Mouse (Mus musculus) brain, adult 2 months (tissue): ENCODE measurements around the gene Icam2.

Experiments
- DNase-seq: peaks from one replicate; pipeline ENCODE4 v3.0.0; 2011; ENCODE audit warnings: low read depth, low spot score

Gene Icam2

DNA sequence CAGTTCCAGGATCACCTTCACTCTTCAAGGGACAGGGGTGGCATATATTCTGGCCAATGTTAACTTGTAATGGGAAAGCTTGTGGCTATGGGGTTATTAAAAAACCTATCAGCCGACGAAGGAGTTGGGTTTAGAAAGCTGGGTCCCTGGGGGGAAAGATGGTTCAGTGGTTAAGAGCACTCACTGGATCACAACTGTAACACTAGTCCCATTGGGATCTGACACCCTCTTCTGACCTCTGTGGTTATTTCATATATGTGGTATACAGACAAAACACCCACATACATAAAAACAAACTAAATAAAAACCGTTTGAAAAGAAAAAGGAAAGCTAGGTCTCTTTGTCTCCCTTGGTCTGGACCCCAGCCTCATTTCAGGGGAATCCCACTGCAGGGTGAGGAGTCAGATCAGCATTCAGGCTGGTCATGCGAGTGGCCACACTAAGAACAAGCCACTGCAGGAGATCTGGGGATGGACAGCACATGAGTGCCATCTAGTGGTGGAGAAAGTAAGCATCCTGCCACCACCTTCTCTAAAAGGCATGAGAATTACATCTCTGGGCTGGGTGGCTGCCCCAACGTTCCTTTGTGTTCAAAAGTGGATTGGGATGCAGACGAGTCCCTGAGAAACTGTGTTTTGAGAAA is 3.8 kb upstream of the Icam2 start:
- DNase-seq, result peak; percentile 87

DNA sequence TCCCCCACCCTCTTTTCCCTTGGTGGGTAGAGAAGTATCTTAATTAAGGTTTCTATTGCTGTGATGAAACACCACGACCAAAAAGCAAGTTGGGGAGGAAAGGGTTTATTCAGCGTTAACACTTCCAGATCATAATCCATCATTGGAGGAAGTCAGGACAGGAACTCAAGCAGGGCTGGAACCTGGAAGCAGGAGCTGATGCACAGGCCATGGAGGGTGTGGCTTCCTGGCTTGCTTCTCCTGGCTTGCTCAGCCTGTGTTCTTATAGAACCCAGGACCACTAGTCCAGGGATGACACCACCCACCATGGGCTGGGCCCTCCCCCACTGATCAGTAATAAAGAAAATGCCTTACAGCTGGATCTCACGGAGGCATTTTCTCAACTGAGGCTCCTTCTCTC is 2.9 kb upstream of the Icam2 start:
- DNase-seq, result no peak

DNA sequence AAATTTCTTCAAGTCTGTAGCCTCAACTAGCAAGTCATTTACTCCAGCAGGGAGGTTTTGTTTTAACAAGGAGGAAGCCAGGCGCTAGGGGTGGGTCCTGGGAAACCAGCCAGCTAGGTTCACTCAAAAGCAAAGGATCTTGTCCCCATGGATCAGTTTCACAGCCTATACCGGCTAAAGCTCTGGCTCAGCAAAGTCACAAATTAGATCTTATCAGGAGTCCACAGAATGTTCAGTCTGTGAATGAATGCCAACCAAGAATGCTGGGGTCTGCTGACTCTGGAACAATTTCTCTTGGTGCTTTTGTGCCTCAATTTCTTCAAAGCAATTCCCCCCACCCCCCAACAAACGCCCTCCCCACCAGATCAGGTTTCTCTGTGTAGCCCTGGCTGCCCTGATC is 1.7 kb upstream of the Icam2 start:
- DNase-seq, result no peak

DNA sequence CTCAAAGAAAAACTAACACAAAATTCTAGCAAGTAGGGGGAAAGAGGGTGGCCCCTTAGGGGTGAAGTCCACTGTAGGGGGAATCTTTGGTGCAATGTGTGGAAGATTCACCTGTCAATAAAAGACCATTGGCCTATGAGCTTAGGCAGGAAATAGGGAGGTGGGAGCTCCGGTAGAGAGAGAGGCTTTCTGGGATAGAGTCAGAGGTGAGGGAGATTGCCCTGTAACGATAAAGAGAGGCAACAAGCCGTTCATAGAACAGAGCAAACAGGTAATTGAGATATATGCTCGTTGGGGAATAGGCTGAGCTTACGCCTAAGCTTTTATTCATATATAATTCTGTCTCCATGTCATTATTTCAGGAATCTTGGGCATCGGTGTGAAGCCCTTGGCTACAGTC is 855 bp downstream of the Icam2 start:
- DNase-seq, result no peak

DNA sequence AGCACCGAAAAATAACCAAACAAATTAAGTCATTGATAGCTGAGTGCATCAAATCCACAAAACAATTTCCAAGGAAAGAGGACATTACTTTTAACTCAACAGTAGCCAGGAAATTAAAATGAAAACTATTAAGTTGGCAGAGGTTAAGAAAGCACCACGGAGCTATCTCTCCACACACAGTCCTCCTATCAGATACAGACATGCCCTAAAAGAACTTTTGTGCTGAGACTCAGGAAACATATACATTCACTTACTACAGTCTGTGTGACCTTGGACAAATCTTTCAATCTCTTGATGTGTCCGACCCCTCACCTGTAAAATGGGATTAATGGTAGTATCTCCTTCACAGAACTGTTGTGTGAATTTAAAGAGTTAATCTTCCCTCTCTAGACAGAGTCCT is 1.5 kb downstream of the Icam2 start:
- no peak for DNase-seq

DNA sequence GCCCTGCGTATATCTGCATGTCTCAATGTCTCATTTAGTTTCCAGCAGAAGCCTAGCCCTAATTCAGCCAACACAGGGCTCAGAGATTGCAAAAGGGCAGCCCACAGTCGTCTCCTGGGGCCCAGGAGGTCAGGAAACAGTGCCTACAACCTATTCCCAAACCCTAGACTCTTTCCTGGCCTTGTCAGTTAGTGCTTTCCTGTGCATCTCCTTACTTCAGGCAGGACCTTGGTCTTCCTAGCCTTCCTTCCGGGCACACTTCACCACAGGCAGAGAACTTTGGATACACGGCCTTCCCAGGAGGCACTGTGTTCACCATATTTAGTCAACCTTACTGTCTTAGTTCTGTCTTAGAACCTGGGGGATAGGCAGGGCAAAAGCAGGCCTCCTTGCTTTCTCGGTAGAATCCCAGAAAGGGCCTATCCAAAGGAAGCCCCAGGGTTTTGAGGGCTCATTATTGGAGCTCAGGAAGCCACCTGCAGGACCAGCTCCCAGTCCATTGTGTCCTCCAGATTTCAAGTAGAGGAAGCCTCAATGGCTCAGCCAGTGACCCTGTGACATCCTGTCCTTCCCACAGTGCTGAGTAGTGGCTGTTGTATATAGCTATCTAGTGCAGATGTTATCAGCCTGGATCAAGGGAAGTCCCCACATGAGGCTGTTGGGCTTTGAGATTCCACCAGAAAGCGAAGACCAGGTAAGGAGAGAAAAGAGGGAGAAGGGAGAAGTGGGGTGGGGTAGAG is 4.7 kb downstream of the Icam2 start:
- DNase-seq, result no peak

DNA sequence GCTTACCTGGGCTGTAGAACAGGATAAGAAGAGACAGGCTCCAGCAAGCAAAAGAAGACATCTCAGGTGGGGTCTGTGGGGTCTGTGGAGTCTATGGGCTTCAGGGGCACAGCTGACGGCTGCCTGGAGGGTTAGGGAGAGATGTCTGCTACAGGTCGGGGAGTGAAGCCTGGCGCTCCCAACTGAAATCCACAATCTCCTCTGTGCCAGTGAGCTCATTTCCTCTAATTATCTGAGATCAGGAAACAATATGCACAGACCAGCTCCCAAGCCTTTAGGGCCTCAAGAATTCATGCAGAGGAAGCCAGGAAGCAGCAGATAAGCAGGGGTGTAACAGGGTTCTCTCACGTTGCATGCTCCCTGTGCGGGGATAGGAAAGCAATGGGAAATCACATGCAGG is 5.5 kb downstream of the Icam2 start:
- no peak for DNase-seq

DNA sequence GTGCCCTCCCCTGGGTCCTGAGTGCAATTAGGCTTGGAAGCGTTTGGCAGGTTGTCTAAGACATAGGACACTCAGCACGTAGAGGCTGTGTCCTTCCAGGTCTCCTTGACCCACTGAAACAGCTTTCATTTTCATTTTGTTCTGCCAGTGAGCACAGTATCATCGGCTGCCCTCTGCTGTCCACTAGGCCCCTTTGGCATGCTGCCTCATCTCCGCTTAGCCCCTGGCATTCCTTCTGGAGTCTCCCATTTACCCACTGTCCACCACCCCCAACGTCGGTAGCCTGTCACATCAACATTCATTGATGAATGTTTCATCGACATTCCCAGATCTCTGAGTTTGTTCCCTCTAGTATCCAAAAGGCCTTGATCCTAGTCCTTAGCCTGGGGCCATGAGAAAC is 6.0 kb downstream of the Icam2 start:
- no peak for DNase-seq

DNA sequence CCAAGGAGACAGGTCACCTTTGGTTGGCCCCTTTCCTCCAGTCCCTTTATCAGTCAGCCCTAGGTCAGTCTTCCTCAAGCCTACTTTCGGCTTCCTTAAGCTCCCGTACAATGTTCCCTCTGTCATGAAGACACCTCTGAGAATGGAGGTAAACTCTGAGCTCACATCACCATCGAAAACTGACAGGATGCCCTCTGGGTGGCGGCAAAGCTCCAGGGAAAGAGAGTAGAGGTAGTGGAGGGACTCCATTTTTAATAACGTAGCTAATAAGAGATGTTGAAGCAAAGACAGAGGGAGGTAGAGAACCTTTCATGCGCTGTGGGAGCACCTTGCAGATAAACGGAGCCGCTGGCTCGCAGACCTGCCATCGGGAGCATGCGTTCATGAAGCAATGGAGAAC is 6.9 kb downstream of the Icam2 start:
- no peak for DNase-seq

DNA sequence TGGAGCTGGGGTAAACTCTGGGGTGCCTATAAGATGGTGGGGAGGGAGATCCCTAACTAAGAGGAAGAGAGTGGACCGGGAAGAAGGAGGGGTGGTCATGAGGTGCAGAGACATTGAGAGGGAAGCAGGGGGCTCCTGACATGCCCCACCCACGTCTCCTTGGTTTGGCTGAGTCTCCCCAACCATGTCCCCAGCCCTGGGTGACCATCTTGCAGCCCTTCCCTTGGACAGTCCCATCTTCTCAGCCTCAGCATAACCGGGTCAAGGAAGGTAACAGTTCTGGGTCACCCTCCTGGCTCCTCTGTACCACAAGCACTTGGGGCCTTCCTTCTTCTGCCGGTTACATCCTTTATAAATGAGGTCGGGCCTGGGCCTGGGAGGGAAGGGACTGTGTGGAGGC is 12.9 kb downstream of the Icam2 start:
- no peak for DNase-seq

DNA sequence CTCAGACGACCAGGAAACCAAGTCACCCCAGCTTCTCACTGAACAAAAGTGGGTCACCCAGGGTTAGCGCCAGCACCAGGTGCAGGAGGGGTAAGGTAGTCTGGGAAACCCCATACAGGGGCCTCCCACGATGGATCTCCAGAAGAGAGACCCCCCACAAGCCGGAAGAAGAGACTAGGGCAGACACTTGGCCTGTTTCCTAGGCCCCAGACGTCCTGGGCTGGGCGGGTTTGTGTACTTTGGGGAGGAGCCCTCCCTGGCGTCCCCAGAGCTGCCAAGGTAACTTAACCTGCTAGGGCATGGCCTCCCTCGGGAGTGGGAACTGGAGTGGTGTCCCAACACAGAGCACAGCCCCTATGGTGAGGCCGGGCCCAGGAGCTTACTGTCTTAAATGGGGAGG is 13.3 kb downstream of the Icam2 start:
- no peak for DNase-seq

DNA sequence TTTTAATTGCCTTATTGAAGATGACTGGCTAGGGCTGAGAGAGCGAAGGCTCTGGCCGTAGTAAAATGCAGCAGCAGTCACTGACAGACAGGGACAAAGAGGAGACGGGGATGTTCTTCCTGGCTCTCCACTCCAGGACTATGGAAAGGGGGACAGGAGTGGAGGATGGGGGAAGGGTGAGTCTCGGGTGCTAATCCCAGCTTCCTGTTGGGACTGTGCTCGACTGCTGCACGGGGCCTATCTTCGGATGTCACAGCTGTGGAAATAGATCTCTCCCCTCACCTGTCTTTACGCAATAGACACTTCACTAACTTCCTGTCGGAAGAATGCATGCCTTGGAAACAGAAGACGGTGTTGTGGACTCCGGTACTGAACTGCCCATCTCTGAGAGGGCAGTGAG is 13.9 kb downstream of the Icam2 start:
- DNase-seq, result no peak

DNA sequence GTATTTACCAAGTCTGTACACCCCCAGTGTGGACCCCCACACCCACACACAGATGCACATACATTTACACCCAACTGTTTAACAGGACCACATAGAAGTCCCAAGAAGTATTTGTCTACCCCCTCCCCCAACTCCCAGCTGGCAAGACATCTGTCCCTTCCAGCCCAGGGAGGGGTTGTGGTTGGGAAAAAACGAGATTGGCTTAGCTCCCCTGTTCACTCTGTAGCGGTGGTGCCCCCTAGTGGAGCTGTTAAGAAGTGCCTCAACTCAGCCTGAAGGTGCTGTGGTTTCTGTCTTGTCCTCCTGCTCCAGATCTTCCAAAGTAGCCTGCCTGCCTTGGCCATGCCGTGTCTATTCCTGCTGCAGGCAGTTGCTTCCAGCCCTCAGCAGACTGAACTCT is 21.6 kb downstream of the Icam2 start:
- peak; percentile 85 for DNase-seq

DNA sequence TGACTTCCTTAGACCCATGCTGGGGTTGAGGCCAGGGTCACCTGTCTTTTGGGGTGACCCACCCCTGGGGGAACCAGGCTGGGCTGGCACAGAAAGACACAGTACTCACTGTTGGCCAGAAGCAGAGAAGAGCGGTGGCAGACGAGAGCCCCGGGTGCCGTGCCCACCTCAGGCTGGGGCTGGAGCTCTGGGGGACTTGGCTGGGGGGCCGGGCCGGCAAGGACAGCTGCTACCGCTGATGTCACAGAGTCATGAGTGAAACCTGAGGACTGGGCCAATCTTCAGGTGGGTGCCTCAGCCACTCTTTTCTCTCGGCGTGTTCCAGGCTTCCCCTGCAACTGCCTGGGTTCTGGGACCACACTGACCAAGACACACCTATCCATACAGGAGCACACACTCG is 22.5 kb downstream of the Icam2 start, which contains the start of gene Prr29:
Prr29 (plus strand) TSS at position 107 of the 400 bp plus-strand sequence.
- no peak for DNase-seq

DNA sequence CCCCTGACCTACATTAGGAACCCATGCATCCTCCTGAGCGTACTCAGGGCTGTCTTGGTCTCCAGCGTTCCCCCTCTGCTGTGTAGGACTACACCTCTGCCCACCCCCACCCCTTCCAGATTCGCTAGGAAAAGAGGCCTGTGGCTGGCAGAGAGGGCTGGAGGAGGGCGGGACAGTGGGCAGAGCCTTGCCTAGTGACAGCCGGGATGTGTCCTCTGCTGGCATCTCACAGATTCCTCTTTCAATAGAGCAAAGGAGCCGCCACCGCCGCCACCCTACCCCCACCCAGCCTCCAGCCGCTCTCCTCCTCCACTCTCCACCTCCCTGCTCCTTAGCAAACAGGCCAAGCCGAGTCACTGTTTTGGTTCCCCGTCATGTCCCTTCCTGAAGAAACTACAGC is 23.2 kb downstream of the Icam2 start:
- DNase-seq, result peak; percentile 24

DNA sequence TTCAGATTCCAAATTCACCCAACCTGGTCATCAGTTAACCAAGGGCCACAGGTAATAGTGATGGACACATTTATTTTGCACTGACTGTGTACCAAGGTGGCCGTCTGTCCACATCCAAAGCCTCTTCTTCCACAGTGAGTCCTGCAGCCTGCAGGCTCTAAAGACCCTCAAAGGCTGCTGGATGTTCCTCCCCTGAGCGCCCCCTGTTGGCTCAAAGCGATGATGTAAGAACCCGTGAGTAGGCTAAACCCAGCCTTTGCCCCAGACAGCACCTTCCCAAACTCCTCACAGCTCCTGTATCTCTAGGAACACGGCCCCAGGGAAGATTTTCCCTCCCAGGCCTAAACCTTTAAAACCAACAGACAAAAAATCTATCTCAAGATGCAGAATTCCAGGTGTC is 28.5 kb downstream of the Icam2 start:
- no peak for DNase-seq

DNA sequence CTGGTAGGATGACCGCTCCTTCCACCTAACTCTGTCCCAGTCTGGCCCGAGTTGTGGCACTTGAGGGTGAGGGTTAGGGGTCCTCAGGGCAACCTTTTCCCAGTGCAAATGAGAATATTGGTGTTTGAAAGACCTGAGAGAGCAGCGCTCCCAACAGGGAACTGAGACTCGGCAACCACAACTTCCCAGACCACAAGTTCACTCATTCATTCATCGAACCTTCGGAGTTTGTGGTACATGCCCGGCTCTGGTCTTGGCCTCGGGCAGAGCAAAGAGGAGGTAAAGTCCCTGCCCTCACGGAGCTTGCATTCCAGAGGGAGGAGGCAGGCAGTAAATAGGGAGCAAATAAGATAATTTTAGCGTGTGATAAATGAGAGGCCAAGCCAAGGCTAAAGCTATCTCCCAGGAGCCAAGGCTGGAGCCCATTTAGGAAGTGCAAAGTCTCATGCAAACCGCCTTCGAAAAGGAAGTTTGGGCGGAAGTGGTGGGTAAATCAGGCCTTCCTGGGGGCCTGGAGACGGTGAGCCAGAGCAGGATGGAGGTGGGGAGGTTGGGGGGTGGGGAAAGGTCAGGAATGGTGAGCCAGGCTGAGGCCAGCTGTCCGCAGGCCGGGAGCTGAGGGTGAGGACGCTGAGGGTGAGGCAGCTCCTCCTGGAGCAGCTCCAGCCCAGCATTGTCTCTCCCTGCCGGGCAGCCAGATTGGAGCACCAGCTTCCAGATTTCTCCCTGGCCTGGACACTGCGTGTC is 32.3 kb downstream of the Icam2 start:
- peak; percentile 90 for DNase-seq

DNA sequence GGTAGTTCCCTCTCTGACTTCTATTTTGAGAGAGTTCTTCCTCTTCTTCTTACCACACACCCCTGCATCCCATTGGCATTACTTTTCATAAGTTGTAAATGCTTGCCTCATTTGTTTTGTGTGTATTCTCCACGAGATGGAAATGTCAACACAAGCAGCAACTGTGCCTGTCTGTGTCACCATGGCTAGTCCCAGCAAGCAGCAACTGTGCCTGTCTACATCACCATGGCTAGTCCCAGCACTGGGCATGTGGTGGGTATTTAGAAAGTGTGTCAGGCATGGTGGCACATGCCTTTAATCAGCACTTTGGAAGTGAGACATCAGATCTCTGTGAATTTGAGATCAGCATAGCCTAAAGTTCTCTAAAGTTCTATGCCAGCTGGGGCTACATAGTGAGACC is 33.7 kb downstream of the Icam2 start:
- DNase-seq, result no peak

DNA sequence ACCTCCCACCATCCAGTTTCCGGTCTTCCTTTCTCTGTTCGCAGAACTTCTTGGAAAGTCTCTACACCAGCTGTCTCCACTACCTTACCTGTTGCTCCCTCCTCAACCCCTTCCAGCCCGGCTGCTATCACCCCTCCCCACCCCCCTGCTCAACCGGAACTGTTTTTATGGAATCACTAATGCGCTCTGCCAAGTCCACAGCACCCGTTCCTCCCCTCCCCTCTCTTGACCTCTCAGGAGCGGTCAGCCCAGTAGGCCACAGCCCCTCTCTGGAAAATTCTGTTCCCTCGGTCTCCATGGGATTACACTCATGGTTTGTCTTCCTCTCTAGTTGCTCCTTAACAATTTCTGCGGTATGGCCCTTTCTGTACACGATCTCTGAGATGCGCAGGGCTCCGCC is 34.7 kb downstream of the Icam2 start, which contains the start of gene Scn4a:
Scn4a (minus strand) TSS at position 101 of the 400 bp plus-strand sequence.
- DNase-seq, result no peak

DNA sequence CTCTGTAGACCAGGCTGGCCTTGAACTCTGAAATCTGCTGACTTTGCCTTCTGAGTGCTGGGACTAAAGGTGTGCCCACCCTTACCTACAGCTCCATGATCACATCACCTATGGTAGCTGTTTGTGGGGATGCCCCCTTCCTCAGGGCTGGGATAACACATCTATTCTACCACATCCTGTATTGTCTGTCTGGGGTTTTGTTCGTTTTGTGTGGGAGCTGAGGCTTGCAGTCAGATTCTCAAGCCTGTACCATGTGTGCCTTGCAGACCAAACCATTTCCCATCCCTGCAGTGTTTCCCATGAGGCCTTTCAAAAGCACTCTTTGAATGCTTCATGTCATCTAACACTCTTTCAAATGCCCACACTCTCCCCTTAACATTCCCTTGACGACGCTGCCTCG is 35.9 kb downstream of the Icam2 start:
- no peak for DNase-seq

DNA sequence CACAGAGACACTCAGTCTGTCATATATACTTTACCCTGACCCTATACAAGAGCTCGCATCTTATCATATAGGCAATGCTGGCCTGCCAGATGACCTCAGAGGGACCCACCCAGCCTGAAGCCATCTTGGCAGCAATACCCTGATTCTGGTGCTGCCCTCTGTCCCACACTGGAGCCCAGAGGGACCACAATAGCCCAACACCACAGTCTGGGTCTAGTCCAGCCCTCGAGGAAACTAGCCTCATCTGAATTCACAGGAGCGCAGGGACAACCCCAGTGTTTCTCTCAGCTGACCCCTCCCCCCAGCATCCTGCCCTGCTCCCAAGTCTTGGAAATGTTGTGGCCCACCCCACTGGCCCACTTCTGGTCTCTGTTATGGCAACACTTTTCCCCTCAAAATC is 36.6 kb downstream of the Icam2 start:
- no peak for DNase-seq

DNA sequence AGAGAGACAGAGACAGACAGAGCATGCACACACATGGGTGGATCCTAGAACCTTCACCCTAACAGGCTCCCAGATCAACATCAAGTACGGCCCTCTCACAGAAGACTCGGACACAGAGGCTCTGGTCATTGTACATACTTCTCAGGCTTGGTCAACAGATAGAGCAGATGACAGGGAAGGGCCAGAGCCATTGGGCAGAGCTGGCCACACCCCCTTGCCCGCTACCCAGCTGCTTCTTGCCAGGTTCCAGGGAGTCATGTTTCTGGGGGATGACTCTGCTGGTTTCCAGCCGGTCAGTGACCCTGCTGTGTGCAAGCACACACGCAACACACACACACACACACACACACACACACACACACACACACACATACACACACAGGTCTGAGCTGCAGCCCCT is 37.0 kb downstream of the Icam2 start:
- no peak for DNase-seq

DNA sequence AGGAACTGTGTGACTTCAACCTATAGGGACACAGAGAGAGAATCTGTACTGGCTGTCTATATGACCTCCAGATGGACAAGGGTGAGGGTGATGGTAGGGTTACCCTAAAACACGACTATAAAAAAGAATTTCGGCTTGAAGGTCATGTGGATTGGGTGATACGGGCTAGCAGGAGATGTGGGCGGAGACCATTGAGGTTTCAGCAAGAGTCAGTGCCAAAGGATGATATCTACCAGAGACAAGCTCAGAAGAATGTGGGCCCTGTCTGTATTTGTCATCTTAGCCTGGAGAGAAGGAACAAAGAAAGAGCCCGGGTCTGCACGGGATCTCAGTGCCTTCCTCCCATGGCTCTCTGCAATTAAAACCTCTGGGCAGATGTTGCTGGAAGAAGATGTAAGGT is 38.1 kb downstream of the Icam2 start:
- no peak for DNase-seq
